ENCODE assay signal across 9 mouse cellular contexts in the genomic region with DNA sequence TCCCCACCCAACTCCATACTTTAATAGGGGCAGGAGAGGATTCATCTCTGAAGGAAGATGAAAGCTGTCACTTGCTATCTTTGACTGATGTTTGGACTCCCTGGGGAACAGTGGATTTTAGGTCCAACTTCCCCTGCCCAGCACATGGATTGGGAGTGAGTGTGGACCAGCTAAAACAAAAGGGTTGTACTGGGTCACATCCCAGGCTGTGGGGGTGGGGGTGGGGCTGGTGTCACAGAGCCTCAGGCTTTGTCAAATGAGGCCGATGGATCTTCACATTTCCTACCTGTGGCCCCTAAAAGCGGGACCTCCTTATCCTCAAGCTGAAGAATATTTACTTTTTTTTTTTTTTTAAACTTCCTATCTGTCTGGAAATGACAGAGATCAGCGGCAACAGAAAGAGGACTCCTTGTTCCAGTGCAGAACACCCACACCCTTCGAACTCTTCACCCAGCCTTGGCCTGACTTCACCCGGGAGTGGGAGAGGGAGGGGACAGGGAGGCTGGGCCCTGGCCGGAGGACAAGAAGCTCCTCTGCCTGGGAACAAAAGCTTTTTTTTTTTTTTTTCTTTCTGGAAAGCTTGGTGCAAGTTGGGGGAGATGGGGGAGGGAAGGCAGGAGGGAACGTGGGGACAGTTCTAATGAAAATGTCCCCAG. TPM values are rescaled to one million over a fixed set of nuclear protein-coding genes. Genes with fewer than 3 reads are reported as not detected.
DNase-seq lines count a peak whose midpoint lies in the region; ATAC-seq lines count a peak whose summit lies in the region.
"Had no signal": no experiment of that assay in that cellular context is flagged by ENCODE, and none has a peak within 500 bp of the region (broad histone marks: within the 10 kb centered on the region; RNA-seq: fewer than 3 reads in every experiment).

No protein-coding gene starts in this region.

- WGBS in kidney, embryonic 15.5 days, result 13% methylated on average over 7 of the region's 7 CpGs
- 15% methylated on average over 7 of the region's 7 CpGs for WGBS in forebrain, embryonic 13.5 days

- peaks cover 8% of the 10 kb centered on the region; the same call in 1 of the 2 replicates for H3K4me1 ChIP-seq in kidney, embryonic 15.5 days
- H3K4me1 ChIP-seq in forebrain, embryonic 13.5 days, result peaks cover 11% of the 10 kb centered on the region
- H3K4me1 ChIP-seq: liver, embryonic 13.5 days had no signal

- no peak overlapping the region for H3K4me3 ChIP-seq in kidney, embryonic 15.5 days (replicated peaks)
- no peak overlapping the region for H3K4me3 ChIP-seq in forebrain, embryonic 13.5 days
- H3K4me3 ChIP-seq: liver, embryonic 13.5 days had no signal

- peak; percentile 90 for DNase-seq in kidney, adult 11 months
- peak; percentile 92 to 94 for DNase-seq in adrenal gland, adult (ENCODE audit: inconsistent age in 2 of 2, low spot score in 1 of 2)
- peak; percentile 93 for DNase-seq in heart, adult 8-10 months (ENCODE audit: low spot score)
- DNase-seq in lung, postnatal 25 days (ENCODE audit: low spot score), result peak; percentile 95
- DNase-seq in right cerebral cortex, postnatal 36 days (ENCODE audit: low spot score in 2 of 2), result no peak
- DNase-seq: liver, embryonic 13.5 days had no signal

- no peaks in the 10 kb centered on the region for H3K36me3 ChIP-seq in kidney, embryonic 15.5 days
- H3K36me3 ChIP-seq in forebrain, embryonic 13.5 days (ENCODE audit: poor library complexity, severe bottlenecking), result no peaks in the 10 kb centered on the region
- H3K36me3 ChIP-seq: liver, embryonic 13.5 days had no signal

- no peak overlapping the region for H3K9ac ChIP-seq in kidney, embryonic 15.5 days
- no peak overlapping the region for H3K9ac ChIP-seq in forebrain, embryonic 13.5 days
- H3K9ac ChIP-seq: liver, embryonic 13.5 days had no signal

- H3K9me3 ChIP-seq in kidney, embryonic 15.5 days (replicated peaks), result 0 out of 2 replicates have a peak, but pooled peaks cover 3% of the 10 kb centered on the region
- no peaks in the 10 kb centered on the region; the same call in 1 of the 2 replicates for H3K9me3 ChIP-seq in forebrain, embryonic 13.5 days (replicated peaks)
- H3K9me3 ChIP-seq: liver, embryonic 13.5 days had no signal

- no peaks in the 10 kb centered on the region for H3K27me3 ChIP-seq in kidney, embryonic 15.5 days
- no peaks in the 10 kb centered on the region for H3K27me3 ChIP-seq in forebrain, embryonic 13.5 days

- no peak overlapping the region for H3K4me2 ChIP-seq in kidney, embryonic 15.5 days
- no peak overlapping the region for H3K4me2 ChIP-seq in forebrain, embryonic 13.5 days
- H3K4me2 ChIP-seq: liver, embryonic 13.5 days had no signal

- no peak overlapping the region for H3K27ac ChIP-seq in kidney, embryonic 15.5 days
- no peak overlapping the region for H3K27ac ChIP-seq in forebrain, embryonic 13.5 days
- H3K27ac ChIP-seq: liver, embryonic 13.5 days had no signal

- ATAC-seq in kidney, embryonic 15.5 days (replicated peaks; ENCODE audit: low FRiP score), result no peak
- no peak for ATAC-seq in forebrain, embryonic 13.5 days
- ATAC-seq in megakaryocyte progenitor cell, adult 5-6 weeks (replicated peaks; ENCODE audit: poor library complexity), result no peak

RNA-seq across cellular contexts. Expression of a gene that starts 14.8 kb away (rescaled TPM):
- polyA plus RNA-seq in kidney, embryonic 15.5 days (2015; fragmentation: Nextera tagmentation; extraction: Ambion mirVana), result 20.9 and 22.7 TPM in 2 replicates
- total RNA-seq in heart, adult 8-10 months (2022), result 10 to 100 TPM; 42.4 to 53.8 (median 48.3) TPM
- 46.1 and 53.1 TPM in 2 replicates for polyA plus RNA-seq in forebrain, embryonic 13.5 days (2015; fragmentation: Nextera tagmentation; extraction: Ambion mirVana)
- 16.7 and 22.0 TPM in 2 replicates for total RNA-seq in megakaryocyte progenitor cell, adult 5-6 weeks (2015)
- 17.6 and 23.7 TPM in 2 replicates for total RNA-seq in megakaryocyte progenitor cell, adult 5-6 weeks (2017)

RNA-seq across cellular contexts. Expression of a gene that starts 47.4 kb away (rescaled TPM):
- polyA plus RNA-seq in kidney, embryonic 15.5 days (2015; fragmentation: Nextera tagmentation; extraction: Ambion mirVana), result 40.7 and 43.9 TPM in 2 replicates
- 10 to 100 TPM; 26.2 to 30.4 (median 27.8) TPM for total RNA-seq in heart, adult 8-10 months (2022)
- polyA plus RNA-seq in forebrain, embryonic 13.5 days (2015; fragmentation: Nextera tagmentation; extraction: Ambion mirVana), result 54.2 and 54.8 TPM in 2 replicates
- 1.4 and 1.8 TPM in 2 replicates for total RNA-seq in megakaryocyte progenitor cell, adult 5-6 weeks (2015)
- total RNA-seq in megakaryocyte progenitor cell, adult 5-6 weeks (2017), result 1.6 and 1.7 TPM in 2 replicates

RNA-seq across cellular contexts. Expression of a gene that starts 58.2 kb away (rescaled TPM):
- 0.08 TPM in 1 of 2 replicates, not detected in the other for polyA plus RNA-seq in kidney, embryonic 15.5 days (2015; fragmentation: Nextera tagmentation; extraction: Ambion mirVana)
- total RNA-seq in heart, adult 8-10 months (2022), result not detected
- 2.3 and 2.7 TPM in 2 replicates for polyA plus RNA-seq in forebrain, embryonic 13.5 days (2015; fragmentation: Nextera tagmentation; extraction: Ambion mirVana)
- not detected in 2 replicates for total RNA-seq in megakaryocyte progenitor cell, adult 5-6 weeks (2015)
- not detected in 2 replicates for total RNA-seq in megakaryocyte progenitor cell, adult 5-6 weeks (2017)
- polyA plus RNA-seq: liver, embryonic 13.5 days had no signal

Comparison
In these comparisons a context has a peak if more than half of its experiments do, and no peak if none do; other contexts are left out.
1. DNase-seq: peak in kidney, adult 11 months (single experiment), adrenal gland, adult (2 of 2), heart, adult 8-10 months (single experiment) and lung, postnatal 25 days (single experiment); none in right cerebral cortex, postnatal 36 days (0 of 2).
2. RNA of a gene that starts 47.4 kb away (total RNA-seq): 26.2 to 30.4 TPM in heart, adult 8-10 months; 1.4 to 1.8 TPM in megakaryocyte progenitor cell, adult 5-6 weeks; every median in the first group is over 4 times any median in the second.